Mouse (Mus musculus): ENCODE data around the gene Ctnna2.

GRCm38 (mm10) chr6:77462737-77463136 lies 516.8 kb downstream of the Ctnna2 start:
- TF ChIP-seq CTCF (IDR thresholded peaks at IDR 0.05; ENCODE audit: extremely low read depth, insufficient read depth, low read length) (no peak), POLR2A (IDR thresholded peaks at IDR 0.05; ENCODE audit: extremely low read depth, insufficient read depth, low read length) (no peak)
